Mouse (Mus musculus) forebrain, embryonic 11.5 days (tissue): ENCODE measurements around the gene Actr6. TPM values are rescaled to one million over a fixed set of nuclear protein-coding genes. Genes with fewer than 3 reads are reported as not detected.
A peak's percentile ranks its signal among the peaks of the same experiment; 100 is the strongest.

ENCODE experiments used
- ATAC-seq: fragments of 200-750 bp; cut with Nextera tagmentation; replicated peaks from 2 replicates; pipeline ENCODE4 v1.8.0; 2017; ENCODE audit warnings: moderate TSS enrichment; ENCODE audit not compliant: low FRiP score
- DNase-seq: peaks from one replicate; pipeline ENCODE4 v3.0.0-alpha.2; 2017; ENCODE audit warnings: low spot score
- H3K27ac ChIP-seq: fragments of 300-500 bp; sonication (generic); 2 replicates; pipeline ENCODE4 v1.5.1; 2014; ENCODE audit warnings: low read depth, low read length
- H3K27me3 ChIP-seq: fragments of 300-500 bp; sonication (generic); 2 replicates; pipeline ENCODE4 v1.6.1; 2014; ENCODE audit warnings: mild to moderate bottlenecking, low read length, mixed read lengths; ENCODE audit not compliant: control insufficient read depth, insufficient read depth
- H3K36me3 ChIP-seq: fragments of 300-500 bp; sonication (generic); 2 replicates; pipeline ENCODE4 v1.6.1; 2014; ENCODE audit warnings: mild to moderate bottlenecking, low read length, moderate library complexity, mixed read lengths; ENCODE audit not compliant: control insufficient read depth, insufficient read depth
- H3K4me1 ChIP-seq: fragments of 300-500 bp; sonication (generic); replicated peaks from 2 replicates; pipeline ENCODE4 v1.6.1; 2014; ENCODE audit warnings: low read length, mixed read lengths; ENCODE audit not compliant: control insufficient read depth, insufficient read depth
- H3K4me2 ChIP-seq: fragments of 300-500 bp; sonication (generic); 2 replicates; pipeline ENCODE4 v1.6.1; 2014; ENCODE audit warnings: low read depth, mild to moderate bottlenecking, low read length, moderate library complexity, mixed read lengths; ENCODE audit not compliant: severe bottlenecking
- H3K4me3 ChIP-seq: fragments of 300-500 bp; sonication (generic); 2 replicates; pipeline ENCODE4 v1.5.1; 2014; ENCODE audit warnings: low read depth, low read length
- H3K9ac ChIP-seq: fragments of 300-500 bp; sonication (generic); 2 replicates; pipeline ENCODE4 v1.6.1; 2014; ENCODE audit warnings: low read length
- H3K9me3 ChIP-seq: fragments of 300-500 bp; sonication (generic); 2 replicates; pipeline ENCODE4 v1.6.1; 2016; ENCODE audit warnings: low read length, mixed read lengths; ENCODE audit not compliant: control insufficient read depth
- WGBS: fragments of 180-500 bp; shearing (Covaris S2); extraction: QIAGEN DNeasy Blood & Tissue Kit; methylation state at CpG from one replicate; pipeline ENCODE4 v1.1.7; 2014; 5-methylcytosine and 5-hydroxymethylcytosine counted together
- polyA plus RNA-seq: library from polyadenylated mRNA; unstranded; fragments of >200 nt; fragmentation: Nextera tagmentation; extraction: Ambion mirVana; gene quantifications from 2 replicates; pipeline ENCODE4 v1.2.1, GENCODE M21; 2014

The Actr6 gene
- polyA plus RNA-seq, 1 experiment from 2014 or later = 39.9 TPM

- DNase-seq (no peak), ATAC-seq (no peak)
- Histone ChIP-seq H3K4me1 (no peaks in the 10 kb centered on the region), H3K27ac (no peak overlapping the region), H3K36me3 (no peaks in the 10 kb centered on the region; the same call in 1 of the 2 replicates), H3K4me3 (no peak overlapping the region), H3K9me3 (no peaks in the 10 kb centered on the region), H3K9ac (no peak overlapping the region), H3K27me3 (no peaks in the 10 kb centered on the region), H3K4me2 (no peak overlapping the region)
- 91% methylated on average over 14 of the region's 14 CpGs for WGBS
These were observed 9.6 kb downstream of the Actr6 start for GRCm38 (mm10) chr10:89722247-89723195.

- Histone ChIP-seq H3K36me3 (no peaks in the 10 kb centered on the region; the same call in 1 of the 2 replicates), H3K4me3 (no peak overlapping the region), H3K9me3 (no peaks in the 10 kb centered on the region), H3K4me2 (no peak overlapping the region), H3K27me3 (no peaks in the 10 kb centered on the region), H3K27ac (no peak overlapping the region), H3K9ac (no peak overlapping the region), H3K4me1 (no peaks in the 10 kb centered on the region)
- DNase-seq (no peak), ATAC-seq (no peak)
- 93% methylated on average over 3 of the region's 3 CpGs for WGBS
These were observed 11.3 kb downstream of the Actr6 start for GRCm38 (mm10) chr10:89720796-89721195.

- no peaks in the 10 kb centered on the region for H3K9me3 ChIP-seq
- ATAC-seq (no peak), DNase-seq (no peak)
- H3K4me3 ChIP-seq = no peak overlapping the region
- no peak overlapping the region for H3K27ac ChIP-seq
- H3K27me3 ChIP-seq = no peaks in the 10 kb centered on the region
- H3K4me1 ChIP-seq = no peaks in the 10 kb centered on the region
- H3K9ac ChIP-seq = no peak overlapping the region
- H3K4me2 ChIP-seq = no peak overlapping the region
- no peaks in the 10 kb centered on the region; the same call in 1 of the 2 replicates for H3K36me3 ChIP-seq
These were observed 11.8 kb downstream of the Actr6 start for GRCm38 (mm10) chr10:89720252-89720651.

- Histone ChIP-seq H3K27ac (no peak overlapping the region), H3K36me3 (no peaks in the 10 kb centered on the region; the same call in 1 of the 2 replicates), H3K4me3 (no peak overlapping the region), H3K9ac (no peak overlapping the region), H3K4me1 (no peaks in the 10 kb centered on the region), H3K4me2 (no peak overlapping the region), H3K27me3 (no peaks in the 10 kb centered on the region), H3K9me3 (no peaks in the 10 kb centered on the region)
- WGBS = 94% methylated on average over 10 of the region's 10 CpGs
- DNase-seq (no peak), ATAC-seq (no peak)
These were observed 17.2 kb downstream of the Actr6 start for GRCm38 (mm10) chr10:89714910-89715309.

- ATAC-seq = 0 out of 2 replicates have a peak, but pooled peaks have one; percentile 49
- no peaks in the 10 kb centered on the region; the same call in 1 of the 2 replicates for H3K36me3 ChIP-seq
- no peak overlapping the region for H3K4me3 ChIP-seq
- WGBS = 39% methylated on average over 10 of the region's 10 CpGs
- no peaks in the 10 kb centered on the region for H3K9me3 ChIP-seq
- H3K9ac ChIP-seq = no peak overlapping the region
- DNase-seq = no peak
- no peak overlapping the region for H3K4me2 ChIP-seq
- H3K27me3 ChIP-seq = no peaks in the 10 kb centered on the region
- H3K27ac ChIP-seq = no peak overlapping the region
- no peaks in the 10 kb centered on the region for H3K4me1 ChIP-seq
These were observed 23.4 kb downstream of the Actr6 start for GRCm38 (mm10) chr10:89708720-89709119.

GRCm38 (mm10) chr10:89707397-89707796, 24.7 kb downstream of the Actr6 start:
- ATAC-seq = no peak
- 93% methylated on average over 3 of the region's 3 CpGs for WGBS

GRCm38 (mm10) chr10:89703042-89703441, 29.1 kb downstream of the Actr6 start:
- H3K9ac ChIP-seq = no peak overlapping the region
- H3K4me2 ChIP-seq = no peak overlapping the region
- H3K9me3 ChIP-seq = no peaks in the 10 kb centered on the region
- no peak overlapping the region for H3K27ac ChIP-seq
- H3K36me3 ChIP-seq = no peaks in the 10 kb centered on the region
- H3K27me3 ChIP-seq = no peaks in the 10 kb centered on the region
- H3K4me3 ChIP-seq = no peak overlapping the region
- ATAC-seq (no peak), DNase-seq (no peak)
- 52% methylated on average over 5 of the region's 5 CpGs for WGBS
- H3K4me1 ChIP-seq = no peaks in the 10 kb centered on the region

More at GRCm38 (mm10) chr10:89707397-89707796, 24.7 kb downstream of the Actr6 start:
- Histone ChIP-seq H3K9ac (no peak overlapping the region), H3K4me1 (no peaks in the 10 kb centered on the region), H3K9me3 (no peaks in the 10 kb centered on the region), H3K27me3 (no peaks in the 10 kb centered on the region), H3K4me3 (no peak overlapping the region), H3K36me3 (no peaks in the 10 kb centered on the region; the same call in 1 of the 2 replicates), H3K27ac (no peak overlapping the region), H3K4me2 (no peak overlapping the region)
- DNase-seq = no peak

- WGBS = 92% methylated on average over 3 of the region's 3 CpGs
- DNase-seq (no peak), ATAC-seq (no peak)
- H3K36me3 ChIP-seq = no peaks in the 10 kb centered on the region
- H3K4me2 ChIP-seq = no peak overlapping the region
- H3K4me3 ChIP-seq = no peak overlapping the region
- H3K9ac ChIP-seq = no peak overlapping the region
- no peaks in the 10 kb centered on the region for H3K4me1 ChIP-seq
- no peaks in the 10 kb centered on the region for H3K27me3 ChIP-seq
- H3K27ac ChIP-seq = no peak overlapping the region
- no peaks in the 10 kb centered on the region for H3K9me3 ChIP-seq
These were observed 34.1 kb downstream of the Actr6 start for GRCm38 (mm10) chr10:89697956-89698355.
